Mouse (Mus musculus) limb, embryonic 15.5 days (tissue): ENCODE results near the gene Chil1. TPM values are rescaled to one million over a fixed set of nuclear protein-coding genes. Genes with fewer than 3 reads are reported as not detected.

Experiments
- ATAC-seq: fragments of 200-750 bp; cut with Nextera tagmentation; 2 replicates; pipeline ENCODE4 v1.8.0; 2017; ENCODE audit warnings: low read depth, moderate TSS enrichment; ENCODE audit not compliant: insufficient number of reproducible peaks, low FRiP score, low TSS enrichment
- H3K27ac ChIP-seq: fragments of 300-500 bp; sonication (generic); 2 replicates; pipeline ENCODE4 v1.5.1; 2015; ENCODE audit warnings: moderate library complexity, mild to moderate bottlenecking, inconsistent platforms
- H3K27me3 ChIP-seq: fragments of 300-500 bp; sonication (generic); 2 replicates; pipeline ENCODE4 v1.6.1; 2015; ENCODE audit warnings: inconsistent platforms
- H3K36me3 ChIP-seq: fragments of 300-500 bp; sonication (generic); 2 replicates; pipeline ENCODE4 v1.6.1; 2015; ENCODE audit warnings: inconsistent platforms
- H3K4me1 ChIP-seq: fragments of 300-500 bp; sonication (generic); 2 replicates; pipeline ENCODE4 v1.6.1; 2015; ENCODE audit warnings: inconsistent platforms
- H3K4me2 ChIP-seq: fragments of 300-500 bp; sonication (generic); 2 replicates; pipeline ENCODE4 v1.6.1; 2015; ENCODE audit warnings: mild to moderate bottlenecking, inconsistent platforms
- H3K4me3 ChIP-seq: fragments of 300-500 bp; sonication (generic); 2 replicates; pipeline ENCODE4 v1.5.1; 2015; ENCODE audit warnings: mild to moderate bottlenecking, inconsistent platforms
- H3K9ac ChIP-seq: fragments of 300-500 bp; sonication (generic); 2 replicates; pipeline ENCODE4 v1.6.1; 2015; ENCODE audit warnings: inconsistent platforms
- H3K9me3 ChIP-seq: fragments of 300-500 bp; sonication (generic); 2 replicates; pipeline ENCODE4 v1.6.1; 2016; ENCODE audit warnings: inconsistent platforms
- WGBS: fragments of 180-500 bp; shearing (Covaris S2); methylation state at CpG from one replicate; pipeline ENCODE4 v1.1.7; 2015; 5-methylcytosine and 5-hydroxymethylcytosine counted together
- polyA plus RNA-seq: library from polyadenylated mRNA; unstranded; fragments of >200 nt; fragmentation: Nextera tagmentation; extraction: Ambion mirVana; gene quantifications from 2 replicates; pipeline ENCODE4 v1.2.1, GENCODE M21; 2015

Gene Chil1
- polyA plus RNA-seq, 1 experiment from 2014 or later, result 9.8 TPM

DNA sequence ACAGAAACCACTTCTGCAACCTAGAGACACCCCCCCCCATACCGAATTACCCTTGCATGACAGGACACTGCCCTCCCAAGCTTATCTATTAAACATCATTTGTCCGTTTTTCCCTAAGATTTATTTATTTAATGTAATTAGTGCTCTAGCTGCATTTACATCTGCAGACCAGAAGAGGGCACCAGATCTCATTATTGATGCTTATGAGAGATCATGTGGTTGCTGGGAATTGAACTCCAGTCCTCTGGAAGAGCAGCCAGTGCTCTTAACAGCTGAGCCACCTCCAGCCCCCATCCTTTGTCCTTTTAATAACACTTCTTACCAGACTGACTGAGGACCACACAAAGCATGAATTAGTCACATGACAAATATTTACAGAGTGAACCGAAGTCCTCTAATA lies 27.3 kb upstream of the Chil1 start:
- ATAC-seq, result no peak
- H3K36me3 ChIP-seq, result no peaks in the 10 kb centered on the region
- H3K27me3 ChIP-seq, result peaks cover 3% of the 10 kb centered on the region; the same call in 1 of the 2 replicates
- H3K27ac ChIP-seq, result no peak overlapping the region
- H3K4me1 ChIP-seq, result peaks cover 4% of the 10 kb centered on the region; the same call in 1 of the 2 replicates
- H3K4me2 ChIP-seq, result no peak overlapping the region
- no peak overlapping the region for H3K4me3 ChIP-seq
- WGBS, result 63% methylated on average over 3 of the region's 3 CpGs
- H3K9ac ChIP-seq, result no peak overlapping the region
- no peaks in the 10 kb centered on the region for H3K9me3 ChIP-seq

DNA sequence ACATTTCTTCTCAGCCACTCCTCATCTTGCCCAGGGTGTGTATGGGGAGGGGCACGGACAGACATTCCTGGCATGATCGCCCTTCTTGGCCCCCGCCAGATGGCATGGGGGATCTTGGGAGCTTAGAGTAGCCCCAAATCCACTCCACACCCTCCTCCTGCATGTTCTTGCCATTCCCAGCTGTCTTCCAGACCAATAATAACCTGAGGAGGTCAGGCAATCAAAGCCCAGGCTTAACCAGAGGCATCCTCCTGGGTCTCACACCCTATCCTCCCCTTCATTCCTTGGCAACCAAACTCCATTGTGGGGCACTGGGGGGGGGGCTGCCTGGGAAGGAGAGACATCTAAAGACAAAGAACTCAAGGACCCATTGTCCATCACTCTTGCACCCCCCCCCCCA lies 21.6 kb upstream of the Chil1 start:
- Histone ChIP-seq H3K27ac (no peak overlapping the region), H3K9ac (no peak overlapping the region), H3K4me3 (no peak overlapping the region), H3K4me1 (no peaks in the 10 kb centered on the region), H3K4me2 (no peak overlapping the region), H3K9me3 (no peaks in the 10 kb centered on the region), H3K27me3 (no peaks in the 10 kb centered on the region), H3K36me3 (no peaks in the 10 kb centered on the region)
- 0 out of 2 replicates have a peak, but pooled peaks have one; percentile 26 for ATAC-seq
- WGBS, result 86% methylated on average over 3 of the region's 3 CpGs

DNA sequence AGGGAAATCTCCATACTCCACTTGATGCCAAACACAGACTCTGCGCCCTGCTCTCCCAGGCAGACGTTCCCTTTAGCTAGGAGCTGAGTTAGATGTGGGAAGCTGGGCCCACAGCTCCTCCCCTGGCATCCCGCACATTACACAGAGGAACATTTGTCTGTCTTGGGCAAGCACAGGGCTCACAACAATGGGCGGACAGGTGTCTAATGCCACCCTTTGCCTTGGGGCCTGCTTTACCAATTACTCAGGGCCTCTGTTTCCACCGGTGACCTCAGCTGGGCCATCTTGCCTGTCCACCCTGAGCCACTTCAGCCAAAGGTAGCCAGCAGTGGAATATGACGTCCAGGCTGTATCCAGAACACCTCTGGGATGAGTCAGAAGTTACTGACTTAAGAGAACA lies 20.6 kb upstream of the Chil1 start:
- no peaks in the 10 kb centered on the region for H3K4me1 ChIP-seq
- no peak for ATAC-seq
- H3K4me2 ChIP-seq, result no peak overlapping the region
- no peaks in the 10 kb centered on the region for H3K36me3 ChIP-seq
- no peaks in the 10 kb centered on the region for H3K9me3 ChIP-seq
- H3K27ac ChIP-seq, result no peak overlapping the region
- 75% methylated on average over 6 of the region's 6 CpGs for WGBS
- no peaks in the 10 kb centered on the region for H3K27me3 ChIP-seq
- H3K9ac ChIP-seq, result no peak overlapping the region
- H3K4me3 ChIP-seq, result no peak overlapping the region

DNA sequence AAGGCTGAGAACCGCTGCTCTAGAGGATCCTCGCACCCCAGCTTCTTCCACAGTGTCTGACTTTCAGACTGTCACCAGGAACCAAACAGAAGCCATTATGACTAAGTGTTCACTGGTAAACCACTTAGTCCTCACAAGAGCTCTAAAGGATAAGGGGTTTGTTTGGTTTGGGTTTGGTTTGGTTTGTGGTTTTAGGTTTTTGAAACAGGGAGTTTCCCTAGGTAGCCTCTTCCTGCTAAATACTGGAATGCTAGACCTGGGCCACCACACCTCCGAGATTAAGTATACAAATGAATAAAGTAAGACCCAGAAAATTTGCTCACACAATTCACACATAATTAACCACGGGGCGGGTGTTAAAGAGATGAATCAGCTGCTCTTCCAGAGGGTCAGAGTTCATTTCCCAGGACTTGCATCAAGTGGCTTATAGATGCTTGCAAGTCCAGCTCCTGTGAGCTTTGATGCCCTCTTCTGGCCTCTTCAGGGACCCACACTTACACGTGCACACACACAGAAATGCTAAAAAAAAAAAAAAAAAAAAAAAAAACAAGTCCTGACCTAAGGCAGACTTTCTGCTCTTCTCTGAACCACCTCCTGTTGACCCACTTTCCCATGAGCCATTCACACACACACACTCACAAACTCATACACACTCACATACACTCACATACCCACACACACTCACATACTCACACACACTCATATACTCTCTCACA lies 19.3 kb upstream of the Chil1 start:
- 82% methylated on average over 6 of the region's 6 CpGs for WGBS
- Histone ChIP-seq H3K9ac (no peak overlapping the region), H3K27me3 (no peaks in the 10 kb centered on the region), H3K4me1 (no peaks in the 10 kb centered on the region), H3K9me3 (no peaks in the 10 kb centered on the region), H3K27ac (no peak overlapping the region), H3K4me3 (no peak overlapping the region), H3K4me2 (no peak overlapping the region), H3K36me3 (no peaks in the 10 kb centered on the region)
- no peak for ATAC-seq

DNA sequence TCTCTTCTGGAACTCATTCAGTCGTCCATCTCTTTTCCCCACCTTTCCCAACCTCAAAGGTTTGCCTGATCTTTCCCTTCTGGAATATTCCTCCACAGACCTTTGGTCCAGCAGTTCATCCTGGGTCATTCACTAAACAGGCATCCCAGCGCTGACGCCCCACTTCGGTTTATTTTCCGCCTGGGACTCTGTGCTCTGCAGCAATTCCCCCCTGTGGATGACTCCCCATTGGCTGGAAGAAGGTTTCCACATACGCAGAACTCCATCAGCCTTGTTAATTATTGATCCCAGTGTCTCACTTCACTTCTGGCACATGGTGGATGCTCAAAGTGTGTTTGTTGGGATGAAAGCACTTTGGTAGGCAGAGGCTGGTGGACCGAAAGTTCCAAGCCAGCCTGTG lies 18.5 kb upstream of the Chil1 start:
- no peaks in the 10 kb centered on the region for H3K36me3 ChIP-seq
- no peak for ATAC-seq
- H3K9ac ChIP-seq, result no peak overlapping the region
- H3K27ac ChIP-seq, result no peak overlapping the region
- WGBS, result 87% methylated on average over 7 of the region's 7 CpGs
- H3K9me3 ChIP-seq, result no peaks in the 10 kb centered on the region
- H3K27me3 ChIP-seq, result no peaks in the 10 kb centered on the region
- H3K4me1 ChIP-seq, result 0 out of 2 replicates have a peak, but pooled peaks cover 2% of the 10 kb centered on the region
- no peak overlapping the region for H3K4me2 ChIP-seq
- no peak overlapping the region for H3K4me3 ChIP-seq

DNA sequence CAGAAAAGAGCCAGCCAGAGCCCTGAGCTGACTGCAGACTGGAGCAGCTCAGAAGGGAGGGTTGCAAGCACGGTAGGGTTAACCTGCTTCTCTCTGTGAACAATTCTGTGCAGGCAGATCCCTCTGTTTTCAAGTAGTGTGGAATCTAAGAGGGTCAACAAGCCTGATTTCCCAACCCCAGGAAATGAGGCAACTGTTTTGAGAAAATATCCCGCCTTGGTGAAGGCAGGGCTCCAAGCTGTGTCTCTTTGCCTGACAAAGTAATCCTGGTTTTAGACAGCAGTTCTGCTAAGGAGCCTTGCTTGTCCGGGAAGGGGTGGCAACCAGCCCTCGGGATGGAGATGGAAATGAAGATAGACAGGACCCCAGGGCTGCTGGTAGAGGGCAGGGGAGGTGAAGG lies 17.5 kb upstream of the Chil1 start:
- Histone ChIP-seq H3K4me3 (no peak overlapping the region), H3K4me1 (0 out of 2 replicates have a peak, but pooled peaks cover 2% of the 10 kb centered on the region), H3K9ac (no peak overlapping the region), H3K27ac (no peak overlapping the region), H3K9me3 (no peaks in the 10 kb centered on the region), H3K27me3 (no peaks in the 10 kb centered on the region), H3K4me2 (no peak overlapping the region), H3K36me3 (no peaks in the 10 kb centered on the region)
- ATAC-seq, result no peak
- WGBS, result 67% methylated on average over 4 of the region's 4 CpGs

DNA sequence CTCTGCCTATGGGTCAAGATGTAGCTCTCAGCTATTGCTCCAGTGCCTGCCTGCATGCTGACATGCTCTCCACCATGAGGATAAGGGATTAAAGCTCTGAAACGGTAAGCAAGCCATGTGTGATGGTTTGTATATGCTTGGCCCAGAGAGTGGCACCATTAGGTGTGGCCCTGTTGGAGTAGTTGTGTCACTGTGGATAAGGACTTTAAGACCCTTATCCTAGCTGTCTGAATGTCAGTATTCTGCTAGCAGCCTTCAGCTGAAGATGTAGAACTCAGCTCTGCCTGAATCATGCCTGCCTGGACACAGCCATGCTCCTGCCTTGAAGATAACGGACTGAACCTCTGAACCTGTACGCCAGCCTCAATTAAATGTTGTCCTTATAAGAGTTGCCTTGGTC lies 15.4 kb upstream of the Chil1 start:
- no peaks in the 10 kb centered on the region for H3K27me3 ChIP-seq
- no peaks in the 10 kb centered on the region for H3K9me3 ChIP-seq
- H3K4me2 ChIP-seq, result no peak overlapping the region
- H3K36me3 ChIP-seq, result no peaks in the 10 kb centered on the region
- no peak overlapping the region for H3K9ac ChIP-seq
- ATAC-seq, result no peak
- H3K27ac ChIP-seq, result no peak overlapping the region
- WGBS, result 90% methylated on average over 3 of the region's 3 CpGs
- no peak overlapping the region for H3K4me3 ChIP-seq
- 0 out of 2 replicates have a peak, but pooled peaks cover 2% of the 10 kb centered on the region for H3K4me1 ChIP-seq

DNA sequence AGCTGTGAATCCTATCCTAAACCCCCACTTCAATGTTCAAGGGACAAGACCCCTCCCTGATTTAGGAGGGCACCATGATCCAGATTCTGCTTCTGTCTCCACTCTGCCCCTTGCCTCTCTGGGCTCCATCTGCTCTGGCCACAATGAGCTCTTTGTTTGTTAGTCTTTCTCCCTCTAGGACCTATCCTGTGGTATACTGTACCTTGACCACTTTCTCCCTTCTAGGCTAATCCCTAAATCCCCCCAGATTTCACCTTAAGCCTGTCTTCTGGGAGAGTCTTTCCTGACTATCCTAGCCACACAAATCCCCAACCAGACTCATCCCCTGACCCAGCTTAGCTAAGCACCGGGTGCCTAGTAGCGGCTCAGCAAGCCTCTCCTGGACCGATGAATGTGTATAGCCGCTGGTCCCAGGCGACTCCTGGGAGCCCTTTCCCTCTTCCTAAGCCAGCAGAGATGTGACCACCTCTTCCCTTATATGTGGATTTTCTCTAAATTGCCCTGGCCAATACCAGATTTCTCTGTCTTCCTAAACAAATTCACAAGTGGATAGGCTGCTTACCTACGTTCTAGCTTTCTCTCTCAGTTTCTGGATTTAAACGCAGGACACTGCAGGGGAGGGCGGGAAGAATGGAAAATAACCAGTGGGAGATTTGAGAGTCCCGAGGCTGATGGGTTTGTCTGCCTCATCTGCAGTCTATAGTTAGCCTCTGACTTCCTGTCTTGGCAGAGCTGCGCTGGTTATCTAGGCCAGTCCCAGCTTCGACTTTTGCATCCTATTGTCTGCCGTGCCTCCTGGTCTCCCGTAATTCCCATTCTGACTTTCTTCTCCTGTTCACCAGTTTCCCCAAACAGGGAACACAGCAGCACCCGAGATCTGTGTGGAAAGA lies 14.3 kb upstream of the Chil1 start:
- 60% methylated on average over 14 of the region's 14 CpGs for WGBS
- H3K4me3 ChIP-seq, result no peak overlapping the region
- H3K27me3 ChIP-seq, result no peaks in the 10 kb centered on the region
- ATAC-seq, result no peak
- H3K9ac ChIP-seq, result no peak overlapping the region
- no peak overlapping the region for H3K4me2 ChIP-seq
- H3K27ac ChIP-seq, result no peak overlapping the region
- 0 out of 2 replicates have a peak, but pooled peaks cover 2% of the 10 kb centered on the region for H3K4me1 ChIP-seq
- H3K9me3 ChIP-seq, result no peaks in the 10 kb centered on the region
- no peaks in the 10 kb centered on the region for H3K36me3 ChIP-seq

DNA sequence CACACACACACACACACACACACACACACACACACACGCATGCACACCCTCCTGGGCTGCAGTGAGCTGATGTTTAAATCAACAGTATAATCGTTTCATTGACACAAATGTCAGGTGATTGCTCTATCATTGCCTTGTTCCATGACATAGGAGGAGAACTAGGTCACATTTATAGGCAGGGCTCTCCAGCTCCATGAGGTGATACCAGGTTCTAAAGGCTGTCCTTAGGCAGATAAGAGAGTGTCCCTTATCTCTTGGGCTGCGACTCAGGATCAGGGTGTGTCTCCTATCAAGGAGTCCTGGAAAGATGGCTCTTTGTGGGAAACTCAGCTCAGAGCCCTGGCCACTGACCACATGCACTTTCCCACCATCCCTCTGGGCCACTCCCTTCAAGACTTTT lies 13.4 kb upstream of the Chil1 start:
- H3K27ac ChIP-seq, result no peak overlapping the region
- H3K4me2 ChIP-seq, result no peak overlapping the region
- WGBS, result 87% methylated on average over 3 of the region's 3 CpGs
- H3K9ac ChIP-seq, result no peak overlapping the region
- H3K9me3 ChIP-seq, result no peaks in the 10 kb centered on the region
- ATAC-seq, result no peak
- H3K36me3 ChIP-seq, result no peaks in the 10 kb centered on the region
- no peak overlapping the region for H3K4me3 ChIP-seq
- H3K27me3 ChIP-seq, result no peaks in the 10 kb centered on the region
- 0 out of 2 replicates have a peak, but pooled peaks cover 2% of the 10 kb centered on the region for H3K4me1 ChIP-seq

DNA sequence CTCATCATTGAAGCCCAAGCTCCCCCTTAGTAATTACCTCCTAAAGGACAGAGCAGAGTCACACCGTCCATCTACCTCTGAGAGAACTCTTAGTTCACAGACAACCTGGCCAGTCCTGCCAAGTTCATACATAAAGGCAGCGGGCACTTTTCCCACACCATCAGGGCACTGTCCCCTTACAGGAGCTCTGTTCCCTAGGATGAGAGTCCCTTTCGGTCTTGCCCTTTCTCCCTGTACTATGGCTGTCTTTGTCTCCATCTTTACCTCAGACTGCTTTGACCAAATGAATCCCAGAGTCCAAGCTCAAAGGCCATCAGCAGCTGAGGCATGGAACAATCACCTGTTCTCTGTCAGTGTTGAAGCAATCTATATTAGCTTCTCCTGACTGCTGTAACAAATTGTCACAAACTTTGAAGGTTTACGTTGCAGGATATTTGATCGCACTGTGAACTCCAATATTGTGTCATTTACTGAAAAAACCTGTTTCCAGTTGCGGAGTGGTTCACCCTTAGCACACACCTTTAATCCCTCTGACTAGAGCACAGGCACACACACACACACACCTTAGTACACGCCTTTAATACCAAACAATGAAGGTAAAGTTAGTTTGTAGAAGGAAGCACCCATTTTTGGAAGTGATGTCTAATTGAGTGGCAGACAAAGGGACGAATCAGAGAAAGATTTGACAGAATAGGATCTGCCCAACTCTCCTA lies 12.8 kb upstream of the Chil1 start:
- Histone ChIP-seq H3K27ac (no peak overlapping the region), H3K4me3 (no peak overlapping the region), H3K36me3 (no peaks in the 10 kb centered on the region), H3K9ac (no peak overlapping the region), H3K9me3 (no peaks in the 10 kb centered on the region), H3K27me3 (no peaks in the 10 kb centered on the region), H3K4me1 (0 out of 2 replicates have a peak, but pooled peaks cover 2% of the 10 kb centered on the region), H3K4me2 (no peak overlapping the region)
- no peak for ATAC-seq
- WGBS, result 84% methylated on average over 8 of the region's 8 CpGs

DNA sequence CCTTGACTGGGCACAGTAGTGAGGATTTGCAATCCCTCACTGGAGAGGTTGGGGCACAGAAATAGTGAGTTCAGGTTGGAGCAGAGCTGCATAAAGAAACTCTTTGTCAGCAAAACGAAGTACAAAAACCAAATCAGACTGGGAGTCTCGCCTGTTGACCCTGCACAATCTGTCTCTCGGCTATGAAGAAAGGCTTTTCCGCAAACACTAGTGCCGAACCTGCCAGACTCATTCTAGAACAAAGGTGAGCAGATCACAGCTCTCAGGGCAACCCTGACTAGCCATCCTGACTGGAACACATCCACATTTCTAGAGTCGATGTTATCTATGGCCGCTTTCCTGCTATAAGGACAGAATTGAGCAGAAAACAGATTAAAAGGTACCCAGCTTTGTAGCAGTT lies 8.9 kb upstream of the Chil1 start:
- no peak for ATAC-seq
- H3K4me3 ChIP-seq, result no peak overlapping the region
- H3K4me1 ChIP-seq, result 0 out of 2 replicates have a peak, but pooled peaks cover 6% of the 10 kb centered on the region
- no peak overlapping the region for H3K9ac ChIP-seq
- no peaks in the 10 kb centered on the region for H3K36me3 ChIP-seq
- no peaks in the 10 kb centered on the region for H3K9me3 ChIP-seq
- H3K4me2 ChIP-seq, result no peak overlapping the region
- WGBS, result 65% methylated on average over 7 of the region's 7 CpGs
- H3K27ac ChIP-seq, result no peak overlapping the region
- no peaks in the 10 kb centered on the region for H3K27me3 ChIP-seq
